Mouse (Mus musculus): ENCODE results near the gene Hlx.

The Hlx gene

GRCm38 (mm10) chr1:184733300-184734066, 1.1 kb upstream of the Hlx start:
- DNase-seq (ENCODE audit: low spot score in 2 of 2), result no peak

GRCm38 (mm10) chr1:184731644-184732545, 524 bp downstream of the Hlx start:
- DNase-seq (ENCODE audit: low spot score in 2 of 2), result peak in 1 of 2 experiments; percentile 50

- no peak for DNase-seq (ENCODE audit: low spot score in 2 of 2)
Observed at GRCm38 (mm10) chr1:184731091-184731640, 1.3 kb downstream of the Hlx start.

GRCm38 (mm10) chr1:184730453-184731013, 1.9 kb downstream of the Hlx start:
- DNase-seq (ENCODE audit: low spot score in 2 of 2), result no peak

- DNase-seq (ENCODE audit: low spot score in 2 of 2), result no peak
Observed at GRCm38 (mm10) chr1:184729357-184730140, 2.9 kb downstream of the Hlx start.

GRCm38 (mm10) chr1:184728561-184729115, 3.8 kb downstream of the Hlx start:
- DNase-seq (ENCODE audit: low spot score in 2 of 2), result no peak

GRCm38 (mm10) chr1:184727401-184728265, 4.8 kb downstream of the Hlx start:
- DNase-seq (ENCODE audit: low spot score in 2 of 2), result no peak

- no peak for DNase-seq (ENCODE audit: low spot score in 2 of 2)
Observed at GRCm38 (mm10) chr1:184726576-184727300, 5.7 kb downstream of the Hlx start.

GRCm38 (mm10) chr1:184725318-184725790, 7.1 kb downstream of the Hlx start:
- DNase-seq (ENCODE audit: low spot score in 2 of 2), result no peak

- DNase-seq (ENCODE audit: low spot score in 2 of 2), result no peak
Observed at GRCm38 (mm10) chr1:184724551-184725317, 7.7 kb downstream of the Hlx start.

GRCm38 (mm10) chr1:184723899-184724298, 8.5 kb downstream of the Hlx start:
- DNase-seq (ENCODE audit: low spot score in 2 of 2), result no peak

- no peak for DNase-seq (ENCODE audit: low spot score in 2 of 2)
Observed at GRCm38 (mm10) chr1:184721121-184721520, 11.3 kb downstream of the Hlx start.

- no peak for DNase-seq (ENCODE audit: low spot score in 2 of 2)
Observed at GRCm38 (mm10) chr1:184720162-184721025, 12.0 kb downstream of the Hlx start.

GRCm38 (mm10) chr1:184718261-184719120, 13.9 kb downstream of the Hlx start:
- no peak for DNase-seq (ENCODE audit: low spot score in 2 of 2)

GRCm38 (mm10) chr1:184717691-184718200, 14.7 kb downstream of the Hlx start:
- no peak for DNase-seq (ENCODE audit: low spot score in 2 of 2)

GRCm38 (mm10) chr1:184717016-184717568, 15.3 kb downstream of the Hlx start:
- DNase-seq (ENCODE audit: low spot score in 2 of 2), result no peak
